Comparison of ENCODE assay signal across 14 mouse cellular contexts in the genomic region with DNA sequence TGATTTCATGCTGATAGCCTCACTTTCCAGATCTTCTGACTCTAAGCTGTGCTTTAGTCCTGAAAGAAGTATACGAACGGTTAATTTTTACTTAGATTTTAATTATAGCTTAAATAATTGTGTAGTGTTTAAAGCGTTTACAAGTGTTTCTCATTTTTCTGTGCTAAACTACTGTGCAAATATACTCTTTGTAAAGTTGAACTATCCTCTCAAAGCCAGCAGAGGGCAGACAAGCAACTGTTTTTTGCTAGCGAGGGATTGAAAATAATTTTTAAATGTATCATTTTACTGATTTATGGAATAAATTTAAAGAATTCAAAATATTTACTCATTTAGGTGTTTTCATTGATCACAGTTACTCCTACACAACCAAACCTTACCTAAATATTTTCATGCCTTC. TPM values are rescaled to one million over a fixed set of nuclear protein-coding genes. Genes with fewer than 3 reads are reported as not detected.
DNase-seq lines count a peak whose midpoint lies in the region; ATAC-seq and TF ChIP-seq lines count a peak whose summit lies in the region.
"Had no signal": no experiment of that assay in that cellular context is flagged by ENCODE, and none has a peak within 500 bp of the region (broad histone marks: within the 10 kb centered on the region; RNA-seq: fewer than 3 reads in every experiment).

No protein-coding gene starts in this region.

- WGBS in forebrain, postnatal 0 days: 35% methylated on average over 4 of the region's 4 CpGs
- 60% methylated on average over 4 of the region's 4 CpGs for WGBS in forebrain, embryonic 10.5 days
- WGBS in liver, postnatal 0 days (ENCODE audit: insufficient replicate concordance): 43% methylated on average over 4 of the region's 4 CpGs
- WGBS in liver, embryonic 11.5 days: 54% methylated on average over 4 of the region's 4 CpGs

- TF ChIP-seq EP300 in liver, postnatal 0 days (IDR thresholded peaks at IDR 0.05; ENCODE audit: low read depth): no peak

- H3K9ac ChIP-seq in forebrain, postnatal 0 days: no peak overlapping the region
- H3K9ac ChIP-seq in liver, postnatal 0 days (replicated peaks): no peak overlapping the region
- no peak overlapping the region for H3K9ac ChIP-seq in liver, embryonic 11.5 days (ENCODE audit: low read depth, low read length)

- no peaks in the 10 kb centered on the region for H3K4me1 ChIP-seq in forebrain, postnatal 0 days (ENCODE audit: insufficient read depth)
- H3K4me1 ChIP-seq in forebrain, embryonic 10.5 days: no peaks in the 10 kb centered on the region
- H3K4me1 ChIP-seq in liver, postnatal 0 days (ENCODE audit: insufficient read depth): no peaks in the 10 kb centered on the region
- no peaks in the 10 kb centered on the region for H3K4me1 ChIP-seq in liver, embryonic 11.5 days (replicated peaks; ENCODE audit: control insufficient read depth, insufficient read depth, low read length)
- H3K4me1 ChIP-seq: heart, embryonic 10.5 days had no signal

- POLR2A ChIA-PET in Patski (lab: Charles Lee): no interaction called here

- H3K4me3 ChIP-seq in forebrain, postnatal 0 days (ENCODE audit: low read depth, low read length): no peak overlapping the region
- H3K4me3 ChIP-seq in forebrain, embryonic 10.5 days: no peak overlapping the region
- no peak overlapping the region for H3K4me3 ChIP-seq in liver, postnatal 0 days (ENCODE audit: low read depth, low read length)
- H3K4me3 ChIP-seq in liver, embryonic 11.5 days (ENCODE audit: low read depth, low read length): no peak overlapping the region
- H3K4me3 ChIP-seq: heart, embryonic 10.5 days had no signal

- CTCF ChIA-PET in Patski (lab: Charles Lee): no interaction called here

- in situ Hi-C loops in Patski (cut with MboI; ENCODE audit: low pct_unique_long_range_greater_than_20kb): loop anchor here (5.0 kb wide), 1 partner anchor 715 kb away; no protein-coding TSS in a partner anchor

- no peak overlapping the region for H3K4me2 ChIP-seq in forebrain, postnatal 0 days (ENCODE audit: low read depth)
- H3K4me2 ChIP-seq in liver, postnatal 0 days (ENCODE audit: low read depth, low read length): no peak overlapping the region
- H3K4me2 ChIP-seq in liver, embryonic 11.5 days: no peak overlapping the region

- no peaks in the 10 kb centered on the region for H3K36me3 ChIP-seq in forebrain, postnatal 0 days (ENCODE audit: insufficient read depth)
- H3K36me3 ChIP-seq in forebrain, embryonic 10.5 days (replicated peaks): no peaks in the 10 kb centered on the region
- H3K36me3 ChIP-seq in liver, postnatal 0 days (replicated peaks; ENCODE audit: insufficient read depth, low read length): no peaks in the 10 kb centered on the region
- H3K36me3 ChIP-seq in liver, embryonic 11.5 days (ENCODE audit: control insufficient read depth, insufficient read depth, low read length): no peaks in the 10 kb centered on the region
- H3K36me3 ChIP-seq: heart, embryonic 10.5 days had no signal

- no peaks in the 10 kb centered on the region for H3K9me3 ChIP-seq in forebrain, postnatal 0 days (ENCODE audit: low read length)
- no peaks in the 10 kb centered on the region for H3K9me3 ChIP-seq in forebrain, embryonic 10.5 days
- H3K9me3 ChIP-seq in liver, postnatal 0 days (ENCODE audit: low read length): no peaks in the 10 kb centered on the region
- no peaks in the 10 kb centered on the region for H3K9me3 ChIP-seq in liver, embryonic 11.5 days (ENCODE audit: control insufficient read depth, low read length)
- H3K9me3 ChIP-seq: heart, embryonic 10.5 days had no signal

- ATAC-seq in forebrain, postnatal 0 days: no peak; the same call in 1 of the 2 replicates
- ATAC-seq in liver, postnatal 0 days: no peak
- no peak for ATAC-seq in liver, embryonic 11.5 days (replicated peaks; ENCODE audit: low FRiP score)
- no peak for ATAC-seq in Patski
- ATAC-seq: inflammation-experienced regulatory T-cells, adult 6 months had no signal

- no peaks in the 10 kb centered on the region for H3K27me3 ChIP-seq in forebrain, postnatal 0 days (ENCODE audit: insufficient read depth, low read length)
- no peaks in the 10 kb centered on the region for H3K27me3 ChIP-seq in forebrain, embryonic 10.5 days (ENCODE audit: poor library complexity, severe bottlenecking)
- no peaks in the 10 kb centered on the region for H3K27me3 ChIP-seq in liver, postnatal 0 days (ENCODE audit: insufficient read depth, low read length)
- H3K27me3 ChIP-seq in liver, embryonic 11.5 days (replicated peaks; ENCODE audit: control insufficient read depth, insufficient read depth, low read length): no peaks in the 10 kb centered on the region
- H3K27me3 ChIP-seq in Patski: peaks cover 27% of the 10 kb centered on the region

- H3K27ac ChIP-seq in forebrain, postnatal 0 days (ENCODE audit: low read depth, low read length): no peak overlapping the region
- H3K27ac ChIP-seq in forebrain, embryonic 10.5 days: no peak overlapping the region
- H3K27ac ChIP-seq in liver, postnatal 0 days (ENCODE audit: low read depth): no peak overlapping the region
- H3K27ac ChIP-seq in liver, embryonic 11.5 days (ENCODE audit: low read depth, low read length): no peak overlapping the region
- H3K27ac ChIP-seq: heart, embryonic 10.5 days; macrophage had no signal

- DNase-seq in forebrain, postnatal 0 days: peak; percentile 77
- DNase-seq in forebrain, embryonic 10.5 days (ENCODE audit: extremely low spot score, low spot score): no peak
- no peak for DNase-seq in liver, postnatal 0 days
- no peak for DNase-seq in liver, embryonic 11.5 days (ENCODE audit: low spot score)
- no peak for DNase-seq in Patski (ENCODE audit: low read depth, low spot score)
- DNase-seq in mesoderm, embryonic 11.5 days (ENCODE audit: low read depth, low spot score): peak; percentile 10
- no peak for DNase-seq in frontal cortex, postnatal 14 days (ENCODE audit: low spot score in 2 of 2)
- no peak for DNase-seq in c-Kit-positive CD71-positive TER-119-positive erythroid progenitor cells, embryonic 14.5 days (ENCODE audit: low spot score)
- DNase-seq: adrenal gland, postnatal 10 days; cerebellum, postnatal 36 days; liver had no signal

- TF ChIP-seq CTCF in forebrain, postnatal 0 days (IDR thresholded peaks at IDR 0.05; ENCODE audit: low read depth): peak; percentile 70
- TF ChIP-seq CTCF in liver, postnatal 0 days (IDR thresholded peaks at IDR 0.05; ENCODE audit: low read depth): peak; percentile 46
- TF ChIP-seq CTCF in Patski (IDR thresholded peaks at IDR 0.05): peak; percentile 46

RNA-seq across cellular contexts. Expression of a gene that starts 26.1 kb away (rescaled TPM):
- 17.5 and 21.5 TPM in 2 replicates for total RNA-seq in forebrain, postnatal 0 days (2014; rRNA removed)
- 13.6 and 15.3 TPM in 2 replicates for polyA plus RNA-seq in forebrain, postnatal 0 days (2015; fragmentation: Nextera tagmentation; extraction: Ambion mirVana)
- 13.6 and 15.8 TPM in 2 replicates for polyA plus RNA-seq in forebrain, embryonic 10.5 days (2016; fragmentation: Nextera tagmentation; extraction: Ambion mirVana)
- 3.9 TPM in 2 replicates for polyA plus RNA-seq in liver, postnatal 0 days (2015; fragmentation: Nextera tagmentation; extraction: Ambion mirVana)
- 13.1 and 13.3 TPM in 2 replicates for polyA plus RNA-seq in liver, embryonic 11.5 days (2014; fragmentation: Nextera tagmentation; extraction: Ambion mirVana)
- 5.7 TPM for polyA plus RNA-seq in Patski (2021)

RNA-seq across cellular contexts. Expression of a gene that starts 26.4 kb away (rescaled TPM):
- 22.7 and 24.5 TPM in 2 replicates for total RNA-seq in forebrain, postnatal 0 days (2014; rRNA removed)
- 47.2 and 52.6 TPM in 2 replicates for polyA plus RNA-seq in forebrain, postnatal 0 days (2015; fragmentation: Nextera tagmentation; extraction: Ambion mirVana)
- 52.5 and 56.3 TPM in 2 replicates for polyA plus RNA-seq in forebrain, embryonic 10.5 days (2016; fragmentation: Nextera tagmentation; extraction: Ambion mirVana)
- 18.4 and 18.5 TPM in 2 replicates for polyA plus RNA-seq in liver, postnatal 0 days (2015; fragmentation: Nextera tagmentation; extraction: Ambion mirVana)
- 45.2 and 50.5 TPM in 2 replicates for polyA plus RNA-seq in liver, embryonic 11.5 days (2014; fragmentation: Nextera tagmentation; extraction: Ambion mirVana)
- 29.8 TPM for polyA plus RNA-seq in Patski (2021)

Comparison
In these comparisons a context has a peak if more than half of its experiments do, and no peak if none do; other contexts are left out.
1. DNase-seq: peak in forebrain, postnatal 0 days (single experiment) and mesoderm, embryonic 11.5 days (single experiment); none in forebrain, embryonic 10.5 days (single experiment), liver, postnatal 0 days (single experiment), liver, embryonic 11.5 days (single experiment), Patski (single experiment), frontal cortex, postnatal 14 days (0 of 2) and c-Kit-positive CD71-positive TER-119-positive erythroid progenitor cells, embryonic 14.5 days (single experiment).
2. Peak in every context shown above with its lines, with median percentiles within 50 percentile points of each other: CTCF ChIP-seq.